Mouse (Mus musculus) forelimb bud, embryonic 11.5 days (tissue): ENCODE measurements around the gene Gm10639.
"Not testable (repeated sequence)": the region's sequence is repeated elsewhere in the genome, so short reads cannot be mapped to it uniquely, and the experiment has no call there.

Source experiments
- DNase-seq: peaks from one replicate; pipeline ENCODE4 v3.0.0-alpha.2; 2012; ENCODE audit warnings: low read depth, low spot score

The Gm10639 gene

DNA sequence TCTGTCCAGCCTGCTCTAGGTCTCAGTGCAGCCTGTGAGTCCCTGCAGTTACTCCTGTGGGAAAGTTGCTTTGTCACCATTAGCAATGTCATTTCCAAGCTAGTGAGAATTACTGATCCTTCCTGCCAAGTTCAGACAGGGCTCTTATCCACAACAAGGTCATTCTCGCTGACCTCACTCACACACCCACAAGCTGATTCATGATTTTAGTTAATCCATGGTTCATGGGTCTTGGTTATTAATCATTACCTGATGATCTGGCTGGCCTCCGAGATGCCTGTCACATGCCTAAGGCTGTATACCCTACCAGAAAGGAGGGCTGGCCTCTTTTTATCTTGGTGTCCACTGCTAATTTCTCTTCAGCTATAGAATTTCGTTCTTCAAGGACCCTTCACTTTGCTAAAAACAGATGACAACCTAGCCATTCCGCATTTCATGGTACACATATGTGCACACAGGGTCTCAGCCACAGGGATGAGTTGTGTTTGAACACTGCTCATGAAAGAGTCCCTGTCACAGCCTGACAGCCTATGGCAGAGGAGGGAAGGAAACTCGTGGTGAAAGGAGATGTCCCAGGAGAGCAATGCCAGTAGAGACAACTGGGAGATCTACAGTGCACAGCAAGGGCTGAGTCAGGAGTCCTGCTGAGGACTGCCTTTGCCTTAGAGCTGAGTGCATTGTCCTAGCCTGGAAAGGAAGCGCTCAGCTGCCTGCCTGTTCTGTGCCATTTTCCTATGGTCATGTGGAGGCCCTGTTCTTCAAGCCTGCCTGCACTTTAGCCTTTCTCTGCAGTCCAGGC is 58.7 kb downstream of the Gm10639 start:
- not testable (repeated sequence) for DNase-seq

GRCm38 (mm10) chr9:78349141-78349540 is 59.4 kb downstream of the Gm10639 start:
- DNase-seq, result not testable (repeated sequence)

DNA sequence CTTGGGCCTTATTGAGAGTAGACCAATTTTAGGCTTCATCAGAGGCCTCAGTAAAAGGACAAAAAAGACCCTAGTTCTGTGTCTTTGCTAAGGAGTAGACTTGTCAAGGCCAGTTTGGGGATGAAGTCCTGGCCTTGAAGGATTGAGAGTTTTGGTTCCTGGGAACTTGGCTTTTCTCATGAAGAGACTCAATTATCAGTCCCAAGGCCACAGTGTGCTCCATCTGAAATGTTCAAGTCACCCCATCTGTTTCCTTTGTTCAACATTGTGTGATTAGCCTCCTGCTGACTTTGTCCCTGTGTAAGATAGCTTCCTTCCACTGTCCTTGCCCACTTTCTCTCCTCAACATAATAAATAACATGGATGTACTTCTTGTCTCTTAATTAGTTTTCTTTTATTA is 60.3 kb downstream of the Gm10639 start:
- DNase-seq, result not testable (repeated sequence)

- DNase-seq, result no peak
These were observed 61.9 kb downstream of the Gm10639 start for GRCm38 (mm10) chr9:78351504-78352220.
